Mouse (Mus musculus) hindbrain, embryonic 13.5 days (tissue): ENCODE results near the gene Mettl11b. TPM values are rescaled to one million over a fixed set of nuclear protein-coding genes. Genes with fewer than 3 reads are reported as not detected.
"Not testable (repeated sequence)": the region's sequence is repeated elsewhere in the genome, so short reads cannot be mapped to it uniquely, and the experiment has no call there.

Source experiments
- ATAC-seq: fragments of 200-750 bp; cut with Nextera tagmentation; 2 replicates; pipeline ENCODE4 v1.8.0; 2017; ENCODE audit warnings: moderate TSS enrichment; ENCODE audit not compliant: low FRiP score
- H3K27ac ChIP-seq: fragments of 300-500 bp; sonication (generic); 2 replicates; pipeline ENCODE4 v1.5.1; 2015; ENCODE audit warnings: inconsistent platforms, mild to moderate bottlenecking, moderate library complexity
- H3K27me3 ChIP-seq: fragments of 300-500 bp; sonication (generic); 2 replicates; pipeline ENCODE4 v1.6.1; 2015; ENCODE audit warnings: mild to moderate bottlenecking, inconsistent platforms
- H3K36me3 ChIP-seq: fragments of 300-500 bp; sonication (generic); 2 replicates; pipeline ENCODE4 v1.6.1; 2015; ENCODE audit warnings: mild to moderate bottlenecking, inconsistent platforms
- H3K4me1 ChIP-seq: fragments of 300-500 bp; sonication (generic); replicated peaks from 2 replicates; pipeline ENCODE4 v1.6.1; 2015; ENCODE audit warnings: inconsistent platforms
- H3K4me2 ChIP-seq: fragments of 300-500 bp; sonication (generic); 2 replicates; pipeline ENCODE4 v1.6.1; 2015; ENCODE audit warnings: inconsistent platforms, mild to moderate bottlenecking, moderate library complexity
- H3K4me3 ChIP-seq: fragments of 300-500 bp; sonication (generic); 2 replicates; pipeline ENCODE4 v1.5.1; 2015; ENCODE audit warnings: mild to moderate bottlenecking, inconsistent platforms
- H3K9ac ChIP-seq: fragments of 300-500 bp; sonication (generic); 2 replicates; pipeline ENCODE4 v1.6.1; 2015; ENCODE audit warnings: mild to moderate bottlenecking, inconsistent platforms
- H3K9me3 ChIP-seq: fragments of 300-500 bp; sonication (generic); 2 replicates; pipeline ENCODE4 v1.6.1; 2016; ENCODE audit warnings: inconsistent platforms
- WGBS: fragments of 180-500 bp; shearing (Covaris S2); methylation state at CpG from one replicate; pipeline ENCODE4 v1.1.7; 2015; 5-methylcytosine and 5-hydroxymethylcytosine counted together
- polyA plus RNA-seq: library from polyadenylated mRNA; unstranded; fragments of >200 nt; fragmentation: Nextera tagmentation; extraction: Ambion mirVana; gene quantifications from 2 replicates; pipeline ENCODE4 v1.2.1, GENCODE M21; 2015

The Mettl11b gene
- polyA plus RNA-seq: 0.10 and 0.30 TPM in 2 replicates

GRCm38 (mm10) chr1:163725106-163725759 is at the start of gene Mettl11b:
Mettl11b (minus strand) TSS chr1:163725232.
- Histone ChIP-seq H3K9ac (no peak within 1 kb of the TSS), H3K4me2 (peak within 1 kb of the TSS; percentile 21; the same call in 1 of the 2 replicates), H3K27ac (no peak within 1 kb of the TSS), H3K36me3 (no peaks in the 10 kb centered on the region), H3K9me3 (no peaks in the 10 kb centered on the region), H3K27me3 (no peaks in the 10 kb centered on the region), H3K4me3 (no peak within 1 kb of the TSS), H3K4me1 (peaks cover 7% of the 10 kb centered on the region)
- WGBS: 34% methylated on average over 9 of the region's 9 CpGs
- 0 out of 2 replicates have a peak, but pooled peaks have one; percentile 52 for ATAC-seq

- Histone ChIP-seq H3K9ac (no peak overlapping the region), H3K9me3 (no peaks in the 10 kb centered on the region), H3K27ac (no peak overlapping the region), H3K27me3 (no peaks in the 10 kb centered on the region), H3K36me3 (no peaks in the 10 kb centered on the region), H3K4me1 (no peaks in the 10 kb centered on the region), H3K4me3 (no peak overlapping the region), H3K4me2 (no peak overlapping the region)
- 90% methylated on average over 10 of the region's 10 CpGs for WGBS
- ATAC-seq: no peak
Measured at GRCm38 (mm10) chr1:163757462-163758207, 32.6 kb upstream of the Mettl11b start.

- H3K9ac ChIP-seq: no peak overlapping the region
- H3K27me3 ChIP-seq: no peaks in the 10 kb centered on the region
- no peaks in the 10 kb centered on the region for H3K36me3 ChIP-seq
- ATAC-seq: no peak
- no peaks in the 10 kb centered on the region for H3K4me1 ChIP-seq
- H3K4me2 ChIP-seq: no peak overlapping the region
- 72% methylated on average over 4 of the region's 4 CpGs for WGBS
- H3K4me3 ChIP-seq: no peak overlapping the region
- no peaks in the 10 kb centered on the region for H3K9me3 ChIP-seq
- H3K27ac ChIP-seq: no peak overlapping the region
Measured at GRCm38 (mm10) chr1:163751360-163751992, 26.4 kb upstream of the Mettl11b start.

- Histone ChIP-seq H3K27me3 (no peaks in the 10 kb centered on the region), H3K4me2 (no peak overlapping the region), H3K36me3 (no peaks in the 10 kb centered on the region), H3K4me1 (no peaks in the 10 kb centered on the region), H3K9ac (no peak overlapping the region), H3K27ac (no peak overlapping the region), H3K4me3 (no peak overlapping the region), H3K9me3 (no peaks in the 10 kb centered on the region)
- ATAC-seq: no peak
- 90% methylated on average over 1 of the region's 1 CpGs for WGBS
Measured at GRCm38 (mm10) chr1:163737239-163737533, 12.2 kb upstream of the Mettl11b start.

- Histone ChIP-seq H3K27me3 (no peaks in the 10 kb centered on the region), H3K4me3 (no peak overlapping the region), H3K36me3 (no peaks in the 10 kb centered on the region), H3K9me3 (no peaks in the 10 kb centered on the region), H3K4me2 (no peak overlapping the region), H3K4me1 (no peaks in the 10 kb centered on the region), H3K27ac (no peak overlapping the region), H3K9ac (no peak overlapping the region)
- WGBS: 78% methylated on average over 10 of the region's 10 CpGs
- ATAC-seq: no peak
Measured at GRCm38 (mm10) chr1:163736441-163737238, 11.6 kb upstream of the Mettl11b start.

GRCm38 (mm10) chr1:163731166-163731565 is 6.1 kb upstream of the Mettl11b start:
- not testable (repeated sequence) for H3K36me3 ChIP-seq, H3K9me3 ChIP-seq, ATAC-seq, H3K4me2 ChIP-seq, H3K4me3 ChIP-seq, H3K27me3 ChIP-seq, H3K4me1 ChIP-seq, H3K27ac ChIP-seq, H3K9ac ChIP-seq
- 91% methylated on average over 10 of the region's 10 CpGs for WGBS

GRCm38 (mm10) chr1:163723913-163724312 is 1.1 kb downstream of the Mettl11b start:
- WGBS: 52% methylated on average over 1 of the region's 1 CpGs
- no peak overlapping the region for H3K9ac ChIP-seq
- no peaks in the 10 kb centered on the region for H3K9me3 ChIP-seq
- H3K4me1 ChIP-seq: peaks cover 7% of the 10 kb centered on the region
- H3K4me3 ChIP-seq: no peak overlapping the region
- H3K27me3 ChIP-seq: no peaks in the 10 kb centered on the region
- no peak for ATAC-seq
- no peaks in the 10 kb centered on the region for H3K36me3 ChIP-seq
- no peak overlapping the region for H3K4me2 ChIP-seq
- no peak overlapping the region for H3K27ac ChIP-seq

GRCm38 (mm10) chr1:163708618-163709017 is 16.4 kb downstream of the Mettl11b start:
- ATAC-seq: no peak
- Histone ChIP-seq H3K36me3 (no peaks in the 10 kb centered on the region), H3K4me2 (no peak overlapping the region), H3K9ac (no peak overlapping the region), H3K4me3 (no peak overlapping the region), H3K27ac (no peak overlapping the region), H3K9me3 (no peaks in the 10 kb centered on the region), H3K4me1 (no peaks in the 10 kb centered on the region), H3K27me3 (no peaks in the 10 kb centered on the region)
- 53% methylated on average over 2 of the region's 2 CpGs for WGBS

GRCm38 (mm10) chr1:163700571-163700970 is 24.5 kb downstream of the Mettl11b start:
- Histone ChIP-seq H3K36me3 (no peaks in the 10 kb centered on the region), H3K27me3 (no peaks in the 10 kb centered on the region), H3K9me3 (no peaks in the 10 kb centered on the region), H3K4me2 (no peak overlapping the region), H3K4me1 (no peaks in the 10 kb centered on the region), H3K27ac (no peak overlapping the region), H3K9ac (no peak overlapping the region), H3K4me3 (no peak overlapping the region)
- ATAC-seq: no peak
- WGBS: 92% methylated on average over 7 of the region's 7 CpGs

- WGBS: 95% methylated on average over 3 of the region's 3 CpGs
- H3K4me3 ChIP-seq: no peak overlapping the region
- H3K4me1 ChIP-seq: no peaks in the 10 kb centered on the region
- no peaks in the 10 kb centered on the region for H3K27me3 ChIP-seq
- no peak for ATAC-seq
- H3K4me2 ChIP-seq: no peak overlapping the region
- no peaks in the 10 kb centered on the region for H3K9me3 ChIP-seq
- no peak overlapping the region for H3K9ac ChIP-seq
- no peaks in the 10 kb centered on the region for H3K36me3 ChIP-seq
- H3K27ac ChIP-seq: no peak overlapping the region
Measured at GRCm38 (mm10) chr1:163699702-163700101, 25.3 kb downstream of the Mettl11b start.

GRCm38 (mm10) chr1:163691860-163692259 is 33.2 kb downstream of the Mettl11b start:
- no peak overlapping the region for H3K9ac ChIP-seq
- 85% methylated on average over 3 of the region's 3 CpGs for WGBS
- H3K4me3 ChIP-seq: no peak overlapping the region
- no peaks in the 10 kb centered on the region for H3K36me3 ChIP-seq
- ATAC-seq: no peak
- no peak overlapping the region for H3K27ac ChIP-seq
- H3K4me2 ChIP-seq: no peak overlapping the region
- H3K27me3 ChIP-seq: no peaks in the 10 kb centered on the region
- H3K4me1 ChIP-seq: no peaks in the 10 kb centered on the region
- H3K9me3 ChIP-seq: no peaks in the 10 kb centered on the region

- no peak for ATAC-seq
- Histone ChIP-seq H3K36me3 (no peaks in the 10 kb centered on the region), H3K27ac (no peak overlapping the region), H3K9ac (no peak overlapping the region), H3K9me3 (no peaks in the 10 kb centered on the region), H3K4me3 (no peak overlapping the region), H3K4me1 (no peaks in the 10 kb centered on the region), H3K4me2 (no peak overlapping the region), H3K27me3 (no peaks in the 10 kb centered on the region)
- 65% methylated on average over 2 of the region's 2 CpGs for WGBS
Measured at GRCm38 (mm10) chr1:163682935-163683430, 42.0 kb downstream of the Mettl11b start.
